Mouse (Mus musculus) small intestine, adult 2 months (tissue): Measurements from ENCODE around the gene Ptprr. TPM values are rescaled to one million over a fixed set of nuclear protein-coding genes. Genes with fewer than 3 reads are reported as not detected.

Source experiments
- H3K27ac ChIP-seq: fragments of 200-500 bp; 2 replicates; pipeline ENCODE4 v1.5.1; 2012; ENCODE audit warnings: low read depth, low read length, control low read depth, inconsistent platforms; ENCODE audit not compliant: insufficient read depth
- H3K27me3 ChIP-seq: fragments of 200-500 bp; 2 replicates; pipeline ENCODE4 v1.6.1; 2012; ENCODE audit warnings: mild to moderate bottlenecking, moderate library complexity, low read length, inconsistent platforms; ENCODE audit not compliant: control insufficient read depth, insufficient read depth
- H3K36me3 ChIP-seq: fragments of 200-500 bp; 2 replicates; pipeline ENCODE4 v1.6.1; 2012; ENCODE audit warnings: mild to moderate bottlenecking, low read length, control low read depth, inconsistent platforms; ENCODE audit not compliant: control insufficient read depth, insufficient read depth
- H3K4me1 ChIP-seq: fragments of 200-500 bp; 2 replicates; pipeline ENCODE4 v1.6.1; 2012; ENCODE audit warnings: low read length, inconsistent platforms, mixed read lengths; ENCODE audit not compliant: control insufficient read depth, insufficient read depth, insufficient read length
- H3K4me3 ChIP-seq: fragments of 200-500 bp; 2 replicates; pipeline ENCODE4 v1.5.1; 2012; ENCODE audit warnings: low read depth, mild to moderate bottlenecking, control low read depth, inconsistent platforms, low read length, moderate library complexity
- CTCF ChIP-seq: fragments of 200-500 bp; IDR thresholded peaks from 2 replicates; pipeline ENCODE4 v1.5.1; 2012; ENCODE audit warnings: low read depth, mild to moderate bottlenecking, control low read depth, inconsistent platforms, low read length, moderate library complexity, mixed read lengths; ENCODE audit not compliant: insufficient replicate concordance, insufficient read length; ENCODE audit errors: extremely low read depth
- POLR2A ChIP-seq: fragments of 200-500 bp; IDR thresholded peaks from 2 replicates; pipeline ENCODE4 v1.6.1; 2012; ENCODE audit warnings: low read depth, mild to moderate bottlenecking, control low read depth, inconsistent platforms, low read length, moderate library complexity
- WGBS: fragments of 180-500 bp; shearing (Covaris S2); methylation state at CpG from one replicate; pipeline ENCODE4 v1.1.7; 2018; 5-methylcytosine and 5-hydroxymethylcytosine counted together
- polyA plus RNA-seq: library from polyadenylated mRNA; depleted of rRNA; stranded (reverse); fragments of >200 nt; gene quantifications from 2 replicates; pipeline ENCODE4 v1.2.3, GENCODE M21; 2012

Gene Ptprr
- polyA plus RNA-seq, 1 experiment: 29.9 TPM

- Histone ChIP-seq H3K27ac (peak overlapping the region; percentile 99), H3K27me3 (no peaks in the 10 kb centered on the region), H3K4me3 (no peak overlapping the region), H3K36me3 (peaks cover 5% of the 10 kb centered on the region; the same call in 1 of the 2 replicates), H3K4me1 (peaks cover 11% of the 10 kb centered on the region)
- 26% methylated on average over 8 of the region's 8 CpGs for WGBS
- TF ChIP-seq POLR2A (no peak), CTCF (no peak)
Measured at GRCm38 (mm10) chr10:116192293-116192692, 174.3 kb downstream of the Ptprr start.

- no peak overlapping the region for H3K4me3 ChIP-seq
- no peak overlapping the region for H3K27ac ChIP-seq
- peaks cover 9% of the 10 kb centered on the region; the same call in 1 of the 2 replicates for H3K4me1 ChIP-seq
- peaks cover 5% of the 10 kb centered on the region; the same call in 1 of the 2 replicates for H3K36me3 ChIP-seq
- H3K27me3 ChIP-seq: no peaks in the 10 kb centered on the region
- TF ChIP-seq POLR2A: no peak
- TF ChIP-seq CTCF: no peak
- 75% methylated on average over 8 of the region's 8 CpGs for WGBS
Measured at GRCm38 (mm10) chr10:116194409-116194808, 176.4 kb downstream of the Ptprr start.

GRCm38 (mm10) chr10:116196596-116197415, 178.8 kb downstream of the Ptprr start:
- WGBS: 34% methylated on average over 14 of the region's 14 CpGs
- H3K4me3 ChIP-seq: no peak overlapping the region
- H3K4me1 ChIP-seq: peaks cover 7% of the 10 kb centered on the region; the same call in 1 of the 2 replicates
- H3K27me3 ChIP-seq: no peaks in the 10 kb centered on the region
- H3K36me3 ChIP-seq: peaks cover 5% of the 10 kb centered on the region; the same call in 1 of the 2 replicates
- peak overlapping the region; percentile 10; the same call in 1 of the 2 replicates for H3K27ac ChIP-seq
- TF ChIP-seq POLR2A (no peak), CTCF (peak; percentile 39; the same call in 1 of the 2 replicates)

- Histone ChIP-seq H3K36me3 (peaks cover 5% of the 10 kb centered on the region; the same call in 1 of the 2 replicates), H3K4me1 (peaks cover 4% of the 10 kb centered on the region; the same call in 1 of the 2 replicates), H3K4me3 (no peak overlapping the region), H3K27me3 (no peaks in the 10 kb centered on the region), H3K27ac (no peak overlapping the region)
- TF ChIP-seq POLR2A: no peak
- TF ChIP-seq CTCF: peak; percentile 38; the same call in 1 of the 2 replicates
- 21% methylated on average over 4 of the region's 4 CpGs for WGBS
Measured at GRCm38 (mm10) chr10:116197416-116197939, 179.5 kb downstream of the Ptprr start.

GRCm38 (mm10) chr10:116199035-116199434, 181.0 kb downstream of the Ptprr start:
- H3K27ac ChIP-seq: no peak overlapping the region
- no peaks in the 10 kb centered on the region for H3K27me3 ChIP-seq
- H3K4me1 ChIP-seq: peaks cover 4% of the 10 kb centered on the region; the same call in 1 of the 2 replicates
- H3K36me3 ChIP-seq: peaks cover 4% of the 10 kb centered on the region; the same call in 1 of the 2 replicates
- TF ChIP-seq POLR2A: no peak
- TF ChIP-seq CTCF: peak; percentile 54; the same call in 1 of the 2 replicates
- WGBS: 30% methylated on average over 5 of the region's 5 CpGs
- no peak overlapping the region for H3K4me3 ChIP-seq

GRCm38 (mm10) chr10:116201542-116201941, 183.5 kb downstream of the Ptprr start:
- H3K36me3 ChIP-seq: no peaks in the 10 kb centered on the region
- 69% methylated on average over 8 of the region's 8 CpGs for WGBS
- no peak overlapping the region for H3K27ac ChIP-seq
- peaks cover 2% of the 10 kb centered on the region; the same call in 1 of the 2 replicates for H3K4me1 ChIP-seq
- TF ChIP-seq CTCF (no peak), POLR2A (no peak)
- no peaks in the 10 kb centered on the region for H3K27me3 ChIP-seq
- no peak overlapping the region for H3K4me3 ChIP-seq

DNA sequence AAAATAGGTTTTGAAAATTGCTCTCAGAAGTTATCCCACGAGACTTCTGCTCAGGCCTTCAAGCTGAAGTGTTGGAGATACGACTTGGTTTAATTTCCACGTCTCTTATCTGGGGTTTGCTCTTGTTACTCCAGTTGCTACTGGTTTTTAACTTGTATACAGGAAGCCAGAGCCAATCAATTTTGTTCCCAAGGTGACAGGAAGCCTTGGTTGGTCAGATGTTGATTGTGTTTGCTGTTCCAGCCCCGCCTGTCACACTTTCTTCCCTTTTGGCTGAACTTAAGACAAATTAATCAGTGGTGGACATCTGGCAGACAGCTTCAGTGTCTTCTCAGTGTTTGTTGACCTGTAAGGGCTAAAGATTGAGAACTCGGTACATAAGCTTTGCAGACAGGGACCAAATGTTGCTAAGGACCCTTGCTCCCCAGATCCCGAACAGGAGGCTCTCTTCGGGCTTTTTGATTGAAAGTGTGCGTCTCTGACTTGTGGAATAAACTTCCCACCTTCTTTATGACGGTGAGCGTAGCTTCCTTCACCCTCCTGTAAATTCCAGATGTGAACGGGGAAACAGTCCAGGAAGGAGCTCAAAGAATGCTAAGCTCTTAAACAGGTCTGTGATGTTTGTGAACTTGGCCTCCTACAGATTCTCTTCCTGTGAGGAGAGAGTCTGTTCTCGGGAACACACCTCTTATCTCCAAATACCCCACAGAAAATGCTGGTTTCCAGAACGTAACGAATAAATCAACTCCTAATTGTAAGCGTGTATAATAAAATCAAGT, 187.8 kb downstream of the Ptprr start:
- Histone ChIP-seq H3K4me3 (no peak overlapping the region), H3K27ac (peak overlapping the region; percentile 46; the same call in 1 of the 2 replicates), H3K36me3 (no peaks in the 10 kb centered on the region), H3K27me3 (no peaks in the 10 kb centered on the region), H3K4me1 (no peaks in the 10 kb centered on the region)
- WGBS: 22% methylated on average over 15 of the region's 15 CpGs
- TF ChIP-seq CTCF: no peak
- TF ChIP-seq POLR2A: no peak
